Mouse (Mus musculus): ENCODE measurements around the gene Hnf1b.

The Hnf1b gene

GRCm38 (mm10) chr11:83849529-83850335 is at the start of gene Hnf1b:
Gene Hnf1b, plus strand, starts transcription at chr11:83850063.
- no peak for DNase-seq

DNA sequence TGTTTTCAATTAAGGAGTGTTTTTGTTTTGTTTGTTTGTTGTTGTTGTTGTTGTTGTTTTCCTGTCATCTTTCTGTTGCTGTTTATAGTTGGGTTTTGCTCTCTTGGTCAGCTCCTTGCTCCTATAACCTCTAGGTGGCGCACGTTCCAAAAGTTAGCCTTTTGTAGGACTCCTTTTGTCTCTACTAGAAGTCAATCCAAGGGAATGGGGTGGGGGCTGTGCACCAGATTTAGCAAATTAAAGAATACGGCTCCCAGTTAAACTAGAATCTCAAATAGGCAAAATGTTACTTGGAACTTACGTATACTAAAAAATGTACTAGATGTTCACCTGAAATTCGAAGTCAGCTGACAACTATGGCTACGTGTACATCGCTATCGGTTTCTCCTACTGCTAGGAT is 47.7 kb upstream of the Hnf1b start:
- DNase-seq = no peak

GRCm38 (mm10) chr11:83802581-83802980 is 47.3 kb upstream of the Hnf1b start:
- DNase-seq = no peak

DNA sequence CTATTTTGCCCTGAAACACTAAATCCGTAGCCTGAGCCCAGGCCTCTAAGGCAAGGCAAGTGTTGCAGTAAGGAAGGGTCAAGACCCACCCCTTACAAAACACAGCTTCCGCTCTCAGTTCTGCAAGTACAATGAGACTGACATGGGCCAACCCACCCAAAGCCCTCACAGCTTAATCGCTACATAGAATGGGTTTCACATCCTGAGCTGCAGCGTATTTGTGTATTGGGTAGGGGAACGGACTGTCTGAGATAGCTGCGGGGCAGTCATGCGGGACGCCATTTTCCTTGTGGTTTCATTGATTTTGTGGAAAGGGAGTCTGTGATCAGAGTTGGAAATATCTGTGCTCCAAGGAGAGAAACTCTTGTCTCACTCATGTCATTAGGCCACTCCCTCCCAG is 39.4 kb upstream of the Hnf1b start:
- no peak for DNase-seq

GRCm38 (mm10) chr11:83815191-83815590 is 34.7 kb upstream of the Hnf1b start:
- DNase-seq = no peak

DNA sequence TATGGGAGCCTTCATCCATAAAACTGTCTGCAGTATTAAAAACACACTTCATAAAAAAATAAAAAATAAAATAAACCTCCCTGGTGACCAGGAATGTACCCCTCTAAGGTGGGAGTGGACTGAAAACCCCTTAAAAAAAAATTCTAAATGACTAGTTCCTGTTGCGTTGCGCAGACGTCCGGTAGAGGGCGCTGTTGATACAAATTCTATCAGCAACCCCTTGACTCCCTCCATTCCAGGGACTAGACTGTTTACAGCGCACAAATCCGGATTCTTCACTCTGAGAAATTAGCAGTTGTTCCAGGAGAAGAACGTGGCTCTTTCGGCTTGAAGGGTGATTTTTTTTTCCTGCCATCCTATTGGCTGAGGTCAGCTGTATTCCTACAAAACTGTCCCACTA is 34.2 kb upstream of the Hnf1b start:
- peak; percentile 13 for DNase-seq

- no peak for DNase-seq
These were observed 32.8 kb upstream of the Hnf1b start for GRCm38 (mm10) chr11:83817048-83817447.

GRCm38 (mm10) chr11:83817994-83818393 is 31.9 kb upstream of the Hnf1b start:
- no peak for DNase-seq

- DNase-seq = no peak
These were observed 31.2 kb upstream of the Hnf1b start for GRCm38 (mm10) chr11:83818591-83819127.

GRCm38 (mm10) chr11:83819806-83820483 is 29.9 kb upstream of the Hnf1b start:
- DNase-seq = no peak

- no peak for DNase-seq
These were observed 23.7 kb upstream of the Hnf1b start for GRCm38 (mm10) chr11:83826142-83826541.

DNA sequence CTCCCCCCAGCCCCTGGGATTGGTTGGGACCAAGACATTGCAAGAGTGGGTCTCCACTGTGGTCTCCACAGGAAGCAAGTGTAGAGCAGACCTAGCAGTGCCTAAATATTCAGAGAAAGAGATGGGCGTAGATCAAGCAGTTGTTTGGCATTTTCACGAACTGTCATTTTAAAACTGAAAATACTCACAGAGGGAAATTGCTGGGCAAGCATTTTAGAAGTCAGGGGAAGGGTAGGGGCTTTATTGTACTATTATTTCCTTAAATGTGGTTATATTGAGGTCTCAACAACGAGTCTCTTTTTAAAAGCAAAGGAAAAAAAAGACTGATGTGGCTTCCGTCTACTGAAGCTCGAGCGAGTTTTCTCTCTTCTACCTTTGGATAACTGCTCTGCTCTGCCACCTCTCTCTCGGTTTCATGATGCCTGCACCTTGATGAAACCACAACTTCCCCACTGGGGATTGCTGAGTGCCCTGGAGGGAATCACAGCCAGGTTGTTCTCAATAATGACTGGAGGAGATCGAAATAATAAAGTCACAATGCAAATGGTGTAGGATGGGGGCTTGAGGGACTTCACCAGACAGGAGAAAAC is 21.2 kb upstream of the Hnf1b start:
- no peak for DNase-seq

DNA sequence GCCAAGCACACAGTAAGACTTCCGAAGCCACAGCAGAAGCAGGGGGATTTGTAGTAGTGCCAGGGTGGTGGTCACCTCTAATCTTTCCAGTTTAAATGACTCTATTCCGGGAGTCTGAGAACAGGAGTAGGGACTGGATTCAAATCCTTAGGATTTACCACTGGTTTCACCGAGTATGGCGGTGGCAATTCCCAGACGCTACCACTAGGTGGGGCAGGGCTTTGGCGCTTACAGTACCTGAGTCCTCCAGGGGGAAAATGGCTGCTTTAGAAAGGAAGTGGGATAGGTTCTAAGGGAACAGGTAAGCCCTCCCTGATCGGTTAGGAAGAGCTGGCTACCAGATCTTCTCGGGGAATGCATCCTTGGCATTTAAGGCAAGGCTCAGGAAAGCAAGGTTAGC is 17.5 kb upstream of the Hnf1b start:
- no peak for DNase-seq

DNA sequence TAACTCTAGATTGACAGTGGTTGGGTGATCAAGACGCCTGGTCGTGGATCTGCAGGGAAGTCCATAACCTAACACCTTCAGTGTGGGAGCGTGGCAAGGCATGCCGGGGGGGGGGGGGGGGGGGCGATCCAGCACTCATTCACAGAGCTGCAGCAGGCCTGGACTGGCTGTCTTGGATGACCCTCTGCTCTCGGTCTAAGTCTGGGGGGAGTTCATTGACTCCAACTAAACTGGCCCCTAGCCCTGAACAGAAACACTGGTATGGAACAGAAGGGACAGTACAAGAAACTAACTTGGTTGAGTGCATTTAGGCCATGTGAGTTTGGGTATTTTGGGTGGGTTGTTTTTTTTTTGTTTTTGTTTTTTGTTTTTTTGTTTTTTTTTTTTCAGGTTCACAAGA is 16.3 kb upstream of the Hnf1b start:
- no peak for DNase-seq

DNA sequence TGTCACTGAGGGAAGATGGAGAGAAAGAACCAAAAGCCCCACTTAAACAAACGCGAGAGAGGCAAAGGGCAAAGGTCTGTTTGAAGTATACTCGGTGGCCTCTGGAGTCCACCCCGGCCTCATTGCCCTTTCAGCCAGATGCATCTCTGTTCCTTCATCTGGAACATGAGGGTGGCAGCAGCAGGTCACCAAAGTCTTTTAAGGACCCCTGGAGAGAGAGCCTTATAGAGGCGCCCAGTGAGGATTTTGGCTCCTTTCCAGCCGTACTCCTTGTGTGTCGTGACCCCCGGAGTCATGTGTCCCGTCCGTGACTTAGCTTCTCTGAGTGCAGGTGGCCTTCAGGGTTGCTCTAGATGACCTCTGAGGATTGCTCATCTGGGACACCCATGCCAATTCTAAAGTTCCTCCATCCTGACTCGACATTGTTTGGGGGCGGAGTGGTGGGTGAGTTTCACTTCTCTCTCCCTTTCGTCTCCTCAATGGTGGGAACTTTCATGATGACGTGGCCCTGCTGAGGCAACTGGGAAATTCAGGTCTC is 15.8 kb upstream of the Hnf1b start:
- peak; percentile 24 for DNase-seq

DNA sequence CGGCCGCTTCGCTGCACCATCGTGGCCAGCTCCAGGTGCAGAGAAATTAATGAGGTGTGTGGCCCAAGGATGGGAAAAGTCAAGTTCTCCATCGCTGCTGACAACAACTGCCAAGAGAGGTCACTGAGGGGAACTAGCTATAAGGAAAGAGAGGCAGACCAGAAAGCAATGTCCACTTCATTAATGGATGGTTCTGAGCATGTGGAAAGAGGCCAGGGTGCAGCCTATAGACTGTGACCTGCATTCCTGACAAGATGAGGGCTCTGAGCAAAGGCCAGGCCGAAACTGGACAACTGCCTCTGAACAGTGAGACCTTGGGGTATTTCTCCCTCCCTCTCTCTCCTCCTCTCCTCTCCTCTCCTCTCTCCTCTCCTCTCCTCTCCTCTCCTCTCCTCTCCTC is 10.4 kb upstream of the Hnf1b start:
- DNase-seq = no peak

GRCm38 (mm10) chr11:83843534-83843933 is 6.3 kb upstream of the Hnf1b start:
- DNase-seq = no peak

DNA sequence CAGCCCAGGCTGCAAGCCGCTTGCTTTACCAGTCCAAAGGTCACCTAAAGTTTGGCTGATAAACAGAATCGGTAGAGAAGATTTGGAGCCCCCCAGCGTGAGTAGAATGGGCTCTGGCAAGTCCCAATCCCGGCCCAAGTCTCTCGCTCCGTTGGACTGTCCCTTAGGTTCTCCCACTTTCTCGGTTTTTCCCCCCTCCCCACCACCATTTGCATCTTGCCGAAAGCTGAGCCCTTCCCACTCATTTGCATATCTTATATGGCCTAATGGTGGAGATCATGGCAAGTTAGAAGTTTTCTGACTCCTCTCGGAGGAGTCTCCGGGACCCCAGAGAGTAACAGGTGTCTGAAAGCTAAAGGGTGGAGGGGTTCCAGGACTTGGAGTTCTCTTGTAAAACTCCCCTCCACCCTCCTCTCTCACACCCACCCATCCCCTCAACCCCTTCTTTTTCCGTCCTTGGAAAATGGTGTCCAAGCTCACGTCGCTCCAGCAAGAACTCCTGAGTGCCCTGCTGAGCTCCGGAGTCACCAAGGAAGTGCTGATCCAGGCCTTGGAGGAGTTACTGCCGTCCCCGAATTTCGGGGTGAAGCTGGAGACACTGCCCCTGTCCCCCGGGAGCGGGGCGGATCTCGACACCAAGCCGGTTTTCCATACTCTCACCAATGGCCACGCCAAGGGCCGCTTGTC is 866 bp downstream of the Hnf1b start:
- DNase-seq = no peak

- no peak for DNase-seq
These were observed 1.6 kb downstream of the Hnf1b start for GRCm38 (mm10) chr11:83851273-83852015.

DNA sequence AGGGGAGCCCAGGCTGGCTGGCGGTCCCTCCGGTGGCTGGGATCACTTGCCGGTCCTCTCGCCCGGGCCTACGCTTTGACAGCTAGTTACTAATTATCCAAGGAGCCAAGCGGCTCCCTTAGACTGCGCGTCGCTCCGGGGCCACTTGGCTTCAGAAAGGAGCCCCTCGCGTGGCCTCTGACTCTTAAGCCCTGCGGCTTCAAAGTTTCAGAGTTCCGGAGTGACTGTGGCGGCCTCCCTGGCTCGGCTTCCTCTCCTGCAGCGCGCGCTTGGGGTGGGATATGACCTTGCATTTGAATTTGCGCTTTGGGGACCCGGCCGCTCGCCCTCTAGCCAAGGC is 2.1 kb downstream of the Hnf1b start:
- DNase-seq = no peak

GRCm38 (mm10) chr11:83852501-83853211 is 2.8 kb downstream of the Hnf1b start:
- no peak for DNase-seq
